Comparison of ENCODE assay signal across 8 mouse cellular contexts in the genomic region with DNA sequence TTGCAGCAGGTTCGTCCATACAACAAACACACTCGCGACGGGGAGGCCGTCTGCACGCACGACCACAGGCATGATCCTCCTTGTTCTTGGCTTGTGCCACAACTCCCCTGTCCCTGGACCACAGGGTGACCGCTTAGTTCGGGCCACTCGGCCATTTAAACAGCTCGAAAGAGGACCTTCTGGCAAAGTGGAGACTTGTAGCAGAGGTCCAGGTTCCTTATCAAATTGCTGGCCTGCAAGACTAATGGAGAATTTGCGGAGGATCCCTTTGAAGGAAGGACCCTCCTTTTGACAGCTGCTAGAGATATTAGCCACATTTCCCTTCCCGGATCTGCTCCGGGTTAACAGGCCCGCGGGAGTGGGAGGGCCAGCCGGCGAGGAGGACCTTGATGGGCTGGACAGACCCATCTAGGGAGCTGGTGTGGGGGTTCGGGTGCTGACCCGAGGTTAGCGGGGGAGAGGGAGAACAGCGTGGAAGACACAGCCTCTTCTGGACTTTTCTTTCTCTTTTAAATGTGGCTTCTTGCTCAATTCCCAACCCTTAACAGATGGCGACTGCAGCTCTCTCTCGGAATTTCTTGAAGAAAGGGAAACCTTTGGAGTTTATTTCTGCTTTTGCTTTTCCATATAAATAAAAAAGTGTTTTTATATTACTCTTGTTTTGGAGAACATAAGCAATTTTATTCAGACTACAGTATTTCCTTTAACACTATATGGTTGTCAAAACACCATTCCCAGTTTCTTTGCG.
DNase-seq lines count a peak whose midpoint lies in the region; ATAC-seq lines count a peak whose summit lies in the region.
"Had no signal": no experiment of that assay in that cellular context is flagged by ENCODE, and none has a peak within 500 bp of the region (broad histone marks: within the 10 kb centered on the region; RNA-seq: fewer than 3 reads in every experiment).

No protein-coding gene starts in this region.

- DNase-seq in adrenal gland, postnatal 10 days, result peak; percentile 64
- peak; percentile 81 for DNase-seq in embryo, embryonic 10.5 days (ENCODE audit: low spot score)
- DNase-seq in kidney, postnatal 10 days, result peak; percentile 79
- DNase-seq in right cerebral cortex, adult 18-20 months, result no peak
- DNase-seq in layer of hippocampus, adult 8-10 months (ENCODE audit: low spot score in 2 of 2), result no peak

- WGBS in heart, embryonic 14.5 days, result 6% methylated on average over 25 of the region's 25 CpGs
- 4% methylated on average over 25 of the region's 25 CpGs for WGBS in midbrain, embryonic 12.5 days

- H3K4me2 ChIP-seq in heart, embryonic 14.5 days (ENCODE audit: low read length), result peak overlapping the region; percentile 84
- H3K4me2 ChIP-seq in midbrain, embryonic 12.5 days (replicated peaks), result peak overlapping the region; percentile 54

- H3K9me3 ChIP-seq in heart, embryonic 14.5 days (ENCODE audit: control insufficient read depth, low read length), result no peaks in the 10 kb centered on the region
- no peaks in the 10 kb centered on the region for H3K9me3 ChIP-seq in midbrain, embryonic 12.5 days

- H3K4me1 ChIP-seq in heart, embryonic 14.5 days (ENCODE audit: control insufficient read depth in 2 of 2, insufficient read depth in 2 of 2, low read length in 2 of 2), result peaks cover 5 to 12% of the 10 kb centered on the region in 2 experiments; a peak in 3 of 4 replicates
- peaks cover 35% of the 10 kb centered on the region for H3K4me1 ChIP-seq in midbrain, embryonic 12.5 days

- H3K27me3 ChIP-seq in heart, embryonic 14.5 days (ENCODE audit: control insufficient read depth, insufficient read depth, low read length), result no peaks in the 10 kb centered on the region
- H3K27me3 ChIP-seq in midbrain, embryonic 12.5 days, result peaks cover 35% of the 10 kb centered on the region

- H3K4me3 ChIP-seq in heart, embryonic 14.5 days (ENCODE audit: control insufficient read depth in 1 of 2, insufficient read depth in 1 of 2, low read depth in 1 of 2, low read length in 2 of 2), result peak overlapping the region; percentile 37 to 47
- 0 out of 2 replicates have a peak overlapping the region, but pooled peaks have one; percentile 27 for H3K4me3 ChIP-seq in midbrain, embryonic 12.5 days

- ATAC-seq in heart, embryonic 14.5 days (ENCODE audit: insufficient number of reproducible peaks, insufficient read depth, low FRiP score, low read depth), result no peak
- no peak for ATAC-seq in midbrain, embryonic 12.5 days (ENCODE audit: low FRiP score, low read depth)

- H3K9ac ChIP-seq in heart, embryonic 14.5 days (ENCODE audit: low read length), result peak overlapping the region; percentile 71
- H3K9ac ChIP-seq in midbrain, embryonic 12.5 days (replicated peaks), result no peak overlapping the region

- peaks cover 18% of the 10 kb centered on the region for H3K36me3 ChIP-seq in heart, embryonic 14.5 days (ENCODE audit: control insufficient read depth, insufficient read depth, low read length)
- H3K36me3 ChIP-seq in midbrain, embryonic 12.5 days, result no peaks in the 10 kb centered on the region

- H3K27ac ChIP-seq in heart, embryonic 14.5 days (replicated peaks in 1 of 2; ENCODE audit: control insufficient read depth in 1 of 2, insufficient read depth in 1 of 2, low read depth in 2 of 2, low read length in 2 of 2), result peak overlapping the region; percentile 61 to 62
- peak overlapping the region; percentile 63 for H3K27ac ChIP-seq in midbrain, embryonic 12.5 days (replicated peaks)
- H3K27ac ChIP-seq: macrophage had no signal

Comparison
In these comparisons a context has a peak if more than half of its experiments do, and no peak if none do; other contexts are left out.
1. DNase-seq: peak in adrenal gland, postnatal 10 days (single experiment), embryo, embryonic 10.5 days (single experiment) and kidney, postnatal 10 days (single experiment); none in right cerebral cortex, adult 18-20 months (single experiment) and layer of hippocampus, adult 8-10 months (0 of 2).